Mouse (Mus musculus): Measurements from ENCODE around the gene Ciita.

DNA sequence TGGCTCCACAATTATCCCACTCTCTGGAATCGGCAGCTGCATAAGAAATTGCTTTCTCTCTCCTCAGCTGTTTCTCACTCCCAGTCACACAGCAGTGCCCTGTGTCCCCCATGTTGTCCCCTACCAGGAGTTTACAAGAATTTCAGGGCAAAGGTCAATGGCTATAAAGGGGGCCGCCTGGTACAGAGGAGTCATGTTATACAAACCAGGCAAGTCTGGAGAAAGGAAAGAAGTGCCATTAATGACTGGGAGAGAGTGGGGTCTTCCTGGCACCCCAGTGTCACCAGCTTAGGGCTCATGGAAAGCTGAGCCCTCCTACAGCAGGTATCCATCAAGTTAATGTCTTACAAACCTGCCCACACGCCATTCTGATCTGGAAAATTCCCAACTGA, 25.3 kb upstream of the Ciita start:
- TF ChIP-seq CTCF (IDR thresholded peaks at IDR 0.05; ENCODE audit: low read depth, low read length) (no peak), GATA1 (IDR thresholded peaks at IDR 0.05; ENCODE audit: borderline replicate concordance, low read length) (no peak), GATA2 (IDR thresholded peaks at IDR 0.05; ENCODE audit: borderline replicate concordance, low read depth, low read length) (no peak), POLR2AphosphoS5 (IDR thresholded peaks at IDR 0.05; ENCODE audit: insufficient replicate concordance, low read depth, low read length) (no peak), TAL1 (conservative IDR thresholded peaks at IDR 0.05; ENCODE audit: low read depth, low read length) (no peak)
